Mouse (Mus musculus): ENCODE data around the gene Tpst2.

DNA sequence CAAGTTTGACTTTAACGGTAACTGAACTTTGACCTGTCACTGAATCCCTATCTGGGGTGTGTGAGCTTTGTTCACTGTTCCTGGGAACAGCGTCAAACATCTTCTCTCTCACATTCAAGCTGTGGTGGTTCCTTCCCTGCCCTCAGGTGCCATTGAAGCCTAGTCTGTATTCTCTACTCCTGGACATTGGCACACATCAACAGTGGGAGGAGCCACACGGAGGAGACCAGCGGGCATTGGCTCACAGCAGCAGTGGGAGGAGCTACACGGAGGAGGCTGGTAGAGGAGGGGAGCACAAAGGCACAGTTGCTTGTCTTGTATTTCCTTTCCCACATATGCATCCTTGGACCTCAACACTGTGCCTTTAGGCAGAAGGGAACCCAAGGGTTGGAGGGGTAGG, 33.5 kb upstream of the Tpst2 start:
- TF ChIP-seq CTCF (conservative IDR thresholded peaks at IDR 0.05; ENCODE audit: insufficient read depth, insufficient read length, low read depth, low read length) (no peak), POLR2A (IDR thresholded peaks at IDR 0.05; ENCODE audit: low read depth, low read length) (no peak)

Data from kidney, adult 2 months (tissue).